Mouse (Mus musculus): ENCODE measurements at regions not wholly inside any gene's neighbourhood (a gene's known extent, or its start where the extent isn't known, plus 50 kb on each side); places are given as distances from the start of the nearest gene placed in this dataset.

- 14% methylated on average over 38 of the region's 38 CpGs for WGBS
- H3K36me3 ChIP-seq (ENCODE audit: control insufficient read depth, insufficient read depth, low read length), result no peaks in the 10 kb centered on the region
- H3K4me3 ChIP-seq (ENCODE audit: low read depth, low read length), result peak overlapping the region; percentile 7
- peak overlapping the region; percentile 78 for H3K9ac ChIP-seq (ENCODE audit: low read length)
- H3K4me1 ChIP-seq (ENCODE audit: control insufficient read depth, insufficient read depth, low read length), result peaks cover 57% of the 10 kb centered on the region
- peak overlapping the region; percentile 100 for H3K27ac ChIP-seq (ENCODE audit: low read depth, low read length)
- DNase-seq (ENCODE audit: low spot score, missing footprints) (peak; percentile 96), ATAC-seq (ENCODE audit: low FRiP score) (peak; percentile 57)
- no peaks in the 10 kb centered on the region for H3K27me3 ChIP-seq (ENCODE audit: control insufficient read depth, insufficient read depth, low read length)
- H3K9me3 ChIP-seq (ENCODE audit: control insufficient read depth, low read length), result no peaks in the 10 kb centered on the region
- peak overlapping the region; percentile 36 for H3K4me2 ChIP-seq
Observed at GRCm38 (mm10) chr2:30725601-30726489, 77.6 kb downstream of the 1700001O22Rik start.

DNA sequence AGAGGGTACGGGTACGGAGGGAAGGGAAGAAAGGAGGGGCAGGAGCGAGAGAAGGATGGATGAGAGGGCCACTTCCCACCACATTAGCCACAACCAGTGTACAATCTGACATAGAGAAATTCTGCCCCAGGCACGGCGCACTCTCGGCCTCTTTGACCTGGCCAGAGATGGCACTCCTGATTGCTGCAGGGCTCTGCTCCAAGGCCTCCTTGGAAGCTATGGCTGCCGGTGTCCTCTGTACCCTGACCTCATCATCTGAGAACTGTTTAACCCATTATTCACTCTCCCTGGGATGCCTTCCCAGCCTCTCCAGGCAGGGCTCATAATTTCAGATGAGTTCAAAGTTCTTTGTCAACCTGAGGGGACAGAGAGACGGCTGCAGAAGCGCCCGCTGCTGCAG is 78.3 kb downstream of the 1700001O22Rik start:
- Histone ChIP-seq H3K9me3 (ENCODE audit: control insufficient read depth, low read length) (no peaks in the 10 kb centered on the region), H3K27ac (ENCODE audit: low read depth, low read length) (peak overlapping the region; percentile 100), H3K4me3 (ENCODE audit: low read depth, low read length) (no peak overlapping the region), H3K4me1 (ENCODE audit: control insufficient read depth, insufficient read depth, low read length) (peaks cover 63% of the 10 kb centered on the region), H3K4me2 (peak overlapping the region; percentile 36; the same call in 1 of the 2 replicates), H3K27me3 (ENCODE audit: control insufficient read depth, insufficient read depth, low read length) (no peaks in the 10 kb centered on the region), H3K36me3 (ENCODE audit: control insufficient read depth, insufficient read depth, low read length) (no peaks in the 10 kb centered on the region), H3K9ac (ENCODE audit: low read length) (peak overlapping the region; percentile 78)
- no peak for DNase-seq (ENCODE audit: low spot score, missing footprints)
- ATAC-seq (ENCODE audit: low FRiP score), result no peak
- WGBS, result 38% methylated on average over 10 of the region's 10 CpGs

- Histone ChIP-seq H3K4me3 (ENCODE audit: low read depth, low read length) (no peak overlapping the region), H3K4me1 (ENCODE audit: control insufficient read depth, insufficient read depth, low read length) (peaks cover 70% of the 10 kb centered on the region), H3K9me3 (ENCODE audit: control insufficient read depth, low read length) (no peaks in the 10 kb centered on the region), H3K27ac (ENCODE audit: low read depth, low read length) (peak overlapping the region; percentile 100), H3K9ac (ENCODE audit: low read length) (peak overlapping the region; percentile 78), H3K27me3 (ENCODE audit: control insufficient read depth, insufficient read depth, low read length) (no peaks in the 10 kb centered on the region), H3K36me3 (ENCODE audit: control insufficient read depth, insufficient read depth, low read length) (no peaks in the 10 kb centered on the region), H3K4me2 (no peak overlapping the region)
- ATAC-seq (ENCODE audit: low FRiP score) (no peak), DNase-seq (ENCODE audit: low spot score, missing footprints) (no peak)
Observed at GRCm38 (mm10) chr2:30724521-30724920, 78.9 kb downstream of the 1700001O22Rik start.

GRCm38 (mm10) chr2:30723059-30723587 is 80.3 kb downstream of the 1700001O22Rik start:
- peak overlapping the region; percentile 78 for H3K9ac ChIP-seq (ENCODE audit: low read length)
- H3K4me2 ChIP-seq, result peak overlapping the region; percentile 8; the same call in 1 of the 2 replicates
- no peaks in the 10 kb centered on the region for H3K36me3 ChIP-seq (ENCODE audit: control insufficient read depth, insufficient read depth, low read length)
- ATAC-seq (ENCODE audit: low FRiP score), result no peak
- peak overlapping the region; percentile 100 for H3K27ac ChIP-seq (ENCODE audit: low read depth, low read length)
- H3K4me3 ChIP-seq (ENCODE audit: low read depth, low read length), result no peak overlapping the region
- H3K27me3 ChIP-seq (ENCODE audit: control insufficient read depth, insufficient read depth, low read length), result no peaks in the 10 kb centered on the region
- peaks cover 79% of the 10 kb centered on the region for H3K4me1 ChIP-seq (ENCODE audit: control insufficient read depth, insufficient read depth, low read length)
- whole genome bisulfite sequencing, result 9% methylated on average over 10 of the region's 10 CpGs
- H3K9me3 ChIP-seq (ENCODE audit: control insufficient read depth, low read length), result no peaks in the 10 kb centered on the region
- peak; percentile 93 for DNase-seq (ENCODE audit: low spot score, missing footprints)

DNA sequence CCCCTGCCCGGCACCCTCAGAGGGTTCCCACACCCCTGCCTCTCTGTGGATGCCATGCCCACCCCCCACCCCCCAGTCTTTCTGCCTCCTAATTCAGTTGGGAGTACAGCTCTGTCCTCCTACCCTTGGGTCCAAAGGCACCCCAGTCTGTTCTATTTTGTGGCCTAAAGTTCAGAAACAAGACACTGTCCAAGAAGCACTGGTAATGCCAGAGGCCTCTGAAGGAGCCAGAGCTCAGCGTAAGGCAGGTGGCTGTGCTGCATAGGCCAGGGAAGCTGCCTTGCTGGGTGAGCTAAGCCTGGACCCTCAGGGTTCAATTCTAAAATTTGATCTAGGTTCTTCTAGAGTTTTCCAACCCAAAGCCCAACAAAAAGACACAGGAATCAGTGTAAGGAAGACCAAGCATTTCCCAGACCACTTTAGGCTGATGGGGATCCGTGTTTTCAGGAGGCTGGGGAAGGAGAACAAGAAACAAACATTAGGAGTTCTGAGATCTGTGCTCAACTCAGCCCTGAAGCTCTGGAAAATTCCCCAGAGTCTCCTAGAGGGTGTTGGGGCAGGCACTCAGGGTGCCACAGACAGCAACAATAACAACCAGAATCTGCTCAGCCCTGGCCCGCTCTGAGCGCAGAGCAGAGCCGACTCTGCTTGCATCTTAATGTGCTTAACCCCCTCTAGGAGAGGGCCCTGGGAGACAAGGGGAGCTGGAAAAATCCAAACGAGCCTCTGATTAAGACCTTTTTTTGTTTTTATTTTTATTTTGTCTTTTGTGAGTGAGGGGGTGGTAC is 81.0 kb downstream of the 1700001O22Rik start:
- Histone ChIP-seq H3K27ac (ENCODE audit: low read depth, low read length) (peak overlapping the region; percentile 100), H3K36me3 (ENCODE audit: control insufficient read depth, insufficient read depth, low read length) (no peaks in the 10 kb centered on the region), H3K9ac (ENCODE audit: low read length) (peak overlapping the region; percentile 78), H3K4me3 (ENCODE audit: low read depth, low read length) (0 out of 2 replicates have a peak overlapping the region, but pooled peaks have one; percentile 0), H3K4me1 (ENCODE audit: control insufficient read depth, insufficient read depth, low read length) (peaks cover 86% of the 10 kb centered on the region), H3K4me2 (peak overlapping the region; percentile 16; the same call in 1 of the 2 replicates), H3K9me3 (ENCODE audit: control insufficient read depth, low read length) (no peaks in the 10 kb centered on the region), H3K27me3 (ENCODE audit: control insufficient read depth, insufficient read depth, low read length) (no peaks in the 10 kb centered on the region)
- no peak for DNase-seq (ENCODE audit: low spot score, missing footprints)
- 3% methylated on average over 7 of the region's 7 CpGs for WGBS
- ATAC-seq (ENCODE audit: low FRiP score), result no peak

DNA sequence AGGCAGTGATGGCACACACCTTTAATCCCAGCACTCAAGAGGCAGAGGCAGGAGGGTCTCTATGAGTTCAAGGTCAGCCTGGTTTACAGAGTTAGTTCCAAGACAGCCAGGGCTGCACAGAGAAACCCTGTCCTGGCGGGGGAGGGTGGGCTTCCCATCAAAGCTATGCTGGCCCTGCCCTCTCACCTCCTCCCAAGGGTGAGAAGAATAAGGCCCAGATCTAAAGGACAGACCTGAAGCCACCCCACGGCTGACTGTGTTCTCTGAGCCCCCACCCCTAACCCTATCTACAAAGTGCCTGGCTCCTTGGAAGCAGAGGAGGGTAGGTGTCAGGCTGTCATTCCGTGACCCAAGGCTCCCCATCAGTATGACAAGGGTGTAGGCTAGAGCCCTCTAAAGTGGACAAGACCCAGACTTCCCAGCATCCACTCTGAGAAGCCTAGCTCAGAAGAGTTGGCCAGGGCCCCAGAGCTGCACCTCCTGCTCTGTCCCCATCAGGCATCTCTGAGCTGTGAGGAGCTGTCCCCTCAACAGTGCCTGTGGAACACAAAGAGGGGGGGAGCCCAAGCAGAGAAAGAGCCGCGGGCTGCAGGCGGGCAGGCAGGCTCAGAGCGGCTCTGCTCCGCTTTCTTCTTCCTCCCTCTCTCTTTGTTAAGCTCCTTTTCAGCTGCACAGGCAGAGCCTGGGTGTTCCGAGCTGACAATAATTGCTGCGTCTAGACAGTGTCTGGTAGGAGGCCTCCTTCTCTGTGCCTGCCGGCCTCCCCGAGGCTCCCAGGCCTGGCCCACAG is 81.8 kb downstream of the 1700001O22Rik start:
- 7% methylated on average over 12 of the region's 12 CpGs for WGBS
- H3K27ac ChIP-seq (ENCODE audit: low read depth, low read length), result peak overlapping the region; percentile 100
- peak; percentile 97 for DNase-seq (ENCODE audit: low spot score, missing footprints)
- no peaks in the 10 kb centered on the region for H3K27me3 ChIP-seq (ENCODE audit: control insufficient read depth, insufficient read depth, low read length)
- no peaks in the 10 kb centered on the region for H3K9me3 ChIP-seq (ENCODE audit: control insufficient read depth, low read length)
- H3K9ac ChIP-seq (ENCODE audit: low read length), result peak overlapping the region; percentile 78
- H3K4me2 ChIP-seq, result peak overlapping the region; percentile 16; the same call in 1 of the 2 replicates
- no peaks in the 10 kb centered on the region for H3K36me3 ChIP-seq (ENCODE audit: control insufficient read depth, insufficient read depth, low read length)
- H3K4me1 ChIP-seq (ENCODE audit: control insufficient read depth, insufficient read depth, low read length), result peaks cover 93% of the 10 kb centered on the region
- 0 out of 2 replicates have a peak overlapping the region, but pooled peaks have one; percentile 0 for H3K4me3 ChIP-seq (ENCODE audit: low read depth, low read length)
- peak; percentile 72 for ATAC-seq (ENCODE audit: low FRiP score)

- H3K9me3 ChIP-seq (ENCODE audit: control insufficient read depth, low read length), result no peaks in the 10 kb centered on the region
- WGBS, result 62% methylated on average over 5 of the region's 5 CpGs
- no peaks in the 10 kb centered on the region for H3K27me3 ChIP-seq (ENCODE audit: control insufficient read depth, insufficient read depth, low read length)
- H3K4me3 ChIP-seq (ENCODE audit: low read depth, low read length), result no peak overlapping the region
- peak overlapping the region; percentile 100 for H3K27ac ChIP-seq (ENCODE audit: low read depth, low read length)
- H3K9ac ChIP-seq (ENCODE audit: low read length), result peak overlapping the region; percentile 78
- H3K4me1 ChIP-seq (ENCODE audit: control insufficient read depth, insufficient read depth, low read length), result peaks cover 95% of the 10 kb centered on the region
- H3K4me2 ChIP-seq, result no peak overlapping the region
- DNase-seq (ENCODE audit: low spot score, missing footprints) (no peak), ATAC-seq (ENCODE audit: low FRiP score) (no peak)
- H3K36me3 ChIP-seq (ENCODE audit: control insufficient read depth, insufficient read depth, low read length), result no peaks in the 10 kb centered on the region
Observed at GRCm38 (mm10) chr2:30721048-30721461, 82.4 kb downstream of the 1700001O22Rik start.

GRCm38 (mm10) chr2:30720291-30720690 is 83.2 kb downstream of the 1700001O22Rik start:
- H3K27me3 ChIP-seq (ENCODE audit: control insufficient read depth, insufficient read depth, low read length), result no peaks in the 10 kb centered on the region
- peaks cover 91% of the 10 kb centered on the region for H3K4me1 ChIP-seq (ENCODE audit: control insufficient read depth, insufficient read depth, low read length)
- DNase-seq (ENCODE audit: low spot score, missing footprints) (no peak), ATAC-seq (ENCODE audit: low FRiP score) (no peak)
- H3K9ac ChIP-seq (ENCODE audit: low read length), result peak overlapping the region; percentile 78
- H3K4me3 ChIP-seq (ENCODE audit: low read depth, low read length), result no peak overlapping the region
- H3K27ac ChIP-seq (ENCODE audit: low read depth, low read length), result peak overlapping the region; percentile 100
- H3K9me3 ChIP-seq (ENCODE audit: control insufficient read depth, low read length), result no peaks in the 10 kb centered on the region
- no peaks in the 10 kb centered on the region for H3K36me3 ChIP-seq (ENCODE audit: control insufficient read depth, insufficient read depth, low read length)
- peak overlapping the region; percentile 59 for H3K4me2 ChIP-seq
- 41% methylated on average over 5 of the region's 5 CpGs for WGBS
